Mouse (Mus musculus) heart, embryonic 11.5 days (tissue): ENCODE measurements around the gene Bpifb9b. TPM values are rescaled to one million over a fixed set of nuclear protein-coding genes. Genes with fewer than 3 reads are reported as not detected.
A peak's percentile ranks its signal among the peaks of the same experiment; 100 is the strongest.
"Not testable (repeated sequence)": the region's sequence is repeated elsewhere in the genome, so short reads cannot be mapped to it uniquely, and the experiment has no call there.

Source experiments
- ATAC-seq: fragments of 200-750 bp; cut with Nextera tagmentation; replicated peaks from 2 replicates; pipeline ENCODE4 v1.8.0; 2017; ENCODE audit warnings: moderate library complexity; ENCODE audit not compliant: insufficient number of reproducible peaks, low FRiP score, low TSS enrichment
- H3K27ac ChIP-seq: fragments of 300-500 bp; sonication (generic); 2 replicates; pipeline ENCODE4 v1.5.1; 2014; ENCODE audit warnings: mild to moderate bottlenecking, low read depth, low read length
- H3K27me3 ChIP-seq: fragments of 300-500 bp; sonication (generic); 2 replicates; pipeline ENCODE4 v1.6.1; 2014; ENCODE audit warnings: mild to moderate bottlenecking, low read length, mixed read lengths; ENCODE audit not compliant: control insufficient read depth, insufficient read depth
- H3K36me3 ChIP-seq: fragments of 300-500 bp; sonication (generic); 2 replicates; pipeline ENCODE4 v1.6.1; 2014; ENCODE audit warnings: mild to moderate bottlenecking, low read length, moderate library complexity, mixed read lengths; ENCODE audit not compliant: control insufficient read depth, insufficient read depth
- H3K4me1 ChIP-seq: fragments of 300-500 bp; sonication (generic); 2 replicates; pipeline ENCODE4 v1.6.1; 2014; ENCODE audit warnings: low read length; ENCODE audit not compliant: control insufficient read depth, insufficient read depth
- H3K4me2 ChIP-seq: fragments of 300-500 bp; sonication (generic); 2 replicates; pipeline ENCODE4 v1.6.1; 2014; ENCODE audit warnings: mild to moderate bottlenecking, moderate library complexity
- H3K4me3 ChIP-seq: fragments of 300-500 bp; sonication (generic); 2 replicates; pipeline ENCODE4 v1.5.1; 2014; ENCODE audit warnings: low read depth, low read length
- H3K9ac ChIP-seq: fragments of 300-500 bp; sonication (generic); 2 replicates; pipeline ENCODE4 v1.6.1; 2014; ENCODE audit warnings: mild to moderate bottlenecking, low read depth, low read length, moderate library complexity
- H3K9me3 ChIP-seq: fragments of 300-500 bp; sonication (generic); replicated peaks from 2 replicates; pipeline ENCODE4 v1.6.1; 2016; ENCODE audit warnings: low read length; ENCODE audit not compliant: control insufficient read depth
- WGBS: fragments of 180-500 bp; shearing (Covaris S2); extraction: QIAGEN DNeasy Blood & Tissue Kit; methylation state at CpG from one replicate; pipeline ENCODE4 v1.1.7; 2014; ENCODE audit not compliant: insufficient replicate concordance; 5-methylcytosine and 5-hydroxymethylcytosine counted together
- polyA plus RNA-seq: library from polyadenylated mRNA; unstranded; fragments of >200 nt; fragmentation: Nextera tagmentation; extraction: Ambion mirVana; gene quantifications from 2 replicates; pipeline ENCODE4 v1.2.1, GENCODE M21; 2014

Bpifb9b gene
- polyA plus RNA-seq, result not detected in 2 replicates

DNA sequence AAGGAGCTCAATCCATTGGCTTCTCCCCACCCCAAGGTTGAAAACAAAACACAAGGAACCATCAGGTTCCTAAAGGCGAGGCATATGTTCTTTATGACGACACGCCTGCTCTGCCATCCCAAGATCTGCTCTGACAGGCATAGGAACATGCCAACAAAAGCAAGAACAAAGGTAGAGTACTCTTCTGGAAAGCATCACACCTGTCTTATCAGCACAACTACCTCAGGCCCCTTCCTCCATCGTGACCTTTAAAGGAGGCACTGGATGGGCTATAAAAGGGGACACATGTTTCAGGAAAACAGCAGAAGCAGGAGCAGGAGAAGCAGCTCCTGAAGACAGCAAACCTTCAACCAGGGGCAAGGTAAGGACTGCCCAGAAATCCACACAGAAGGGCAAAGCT lies at the start of gene Bpifb9b:
Bpifb9b (plus strand) TSS at position 301 of the 400 bp plus-strand sequence.
- H3K36me3 ChIP-seq, H3K9me3 ChIP-seq, H3K9ac ChIP-seq, H3K27ac ChIP-seq, H3K4me1 ChIP-seq, H3K4me3 ChIP-seq, H3K4me2 ChIP-seq, ATAC-seq, H3K27me3 ChIP-seq: not testable (repeated sequence)
- WGBS, result 75% methylated on average over 4 of the region's 4 CpGs

DNA sequence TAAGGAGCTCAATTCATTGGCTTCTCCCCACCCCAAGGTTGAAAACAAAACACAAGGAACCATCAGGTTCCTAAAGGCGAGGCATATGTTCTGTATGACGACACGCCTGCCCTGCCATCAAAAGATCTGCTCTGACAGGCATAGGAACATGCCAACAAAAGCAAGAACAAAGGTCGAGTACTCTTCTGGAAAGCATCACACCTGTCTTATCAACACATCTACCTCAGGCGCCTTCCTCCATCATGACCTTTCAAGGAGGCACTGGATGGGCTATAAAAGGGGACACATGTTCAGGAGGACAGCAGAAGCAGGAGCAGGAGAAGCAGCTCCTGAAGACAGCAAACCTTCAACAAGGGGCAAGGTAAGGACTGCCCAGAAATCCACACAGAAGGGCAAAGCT lies 49.5 kb upstream of the Bpifb9b start, which contains the start of gene Bpifb9a:
Bpifb9a (plus strand) TSS at position 301 of the 400 bp plus-strand sequence.
- 70% methylated on average over 5 of the region's 5 CpGs for WGBS
- not testable (repeated sequence) for H3K4me1 ChIP-seq, H3K9me3 ChIP-seq, H3K4me3 ChIP-seq, H3K27ac ChIP-seq, H3K4me2 ChIP-seq, H3K9ac ChIP-seq, H3K36me3 ChIP-seq, ATAC-seq, H3K27me3 ChIP-seq

DNA sequence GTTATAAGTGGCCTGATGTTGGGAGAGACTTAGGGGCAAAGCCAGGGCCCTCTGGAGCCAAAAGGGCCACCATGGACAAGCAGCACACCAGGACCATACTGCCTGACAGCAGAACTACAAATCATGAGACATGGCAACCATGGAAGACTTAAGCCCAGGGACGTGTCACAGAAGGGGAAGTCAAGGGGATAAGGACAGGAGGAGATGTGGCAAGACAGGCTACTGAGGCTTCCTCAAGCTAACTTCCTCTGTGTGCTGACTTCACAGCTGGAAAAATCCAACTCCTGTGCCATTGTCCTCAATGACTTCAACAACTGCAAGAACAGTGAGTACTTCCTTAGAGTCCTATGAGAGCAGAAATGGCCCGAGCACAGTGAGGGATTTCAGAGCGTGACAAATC lies 42.6 kb upstream of the Bpifb9b start:
- H3K27ac ChIP-seq, H3K9ac ChIP-seq, H3K4me1 ChIP-seq, ATAC-seq, H3K4me3 ChIP-seq, H3K9me3 ChIP-seq, H3K27me3 ChIP-seq, H3K4me2 ChIP-seq, H3K36me3 ChIP-seq: not testable (repeated sequence)
- WGBS, result 72% methylated on average over 3 of the region's 3 CpGs

DNA sequence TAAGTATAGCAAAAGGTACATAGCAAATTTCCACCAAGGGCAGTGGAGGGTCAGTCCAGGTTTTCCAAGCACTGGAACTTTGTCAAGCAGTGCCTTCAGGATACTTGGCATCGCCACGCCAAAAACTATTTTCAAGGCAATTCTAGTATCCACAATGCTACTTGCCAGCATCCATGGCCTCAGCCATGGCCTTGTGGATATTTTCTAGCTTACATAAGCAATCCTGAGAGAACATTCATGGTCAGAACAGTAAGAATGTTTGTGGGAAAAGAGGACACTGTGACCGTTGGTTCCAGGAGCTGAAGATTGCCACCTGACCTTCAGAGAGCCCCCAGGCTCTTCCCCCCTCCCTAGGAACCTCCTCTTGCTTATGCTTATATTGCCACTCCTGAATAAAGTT lies 15.2 kb upstream of the Bpifb9b start:
- H3K9ac ChIP-seq, H3K4me2 ChIP-seq, H3K9me3 ChIP-seq, H3K36me3 ChIP-seq, ATAC-seq, H3K27ac ChIP-seq, H3K4me1 ChIP-seq, H3K27me3 ChIP-seq, H3K4me3 ChIP-seq: not testable (repeated sequence)
- 81% methylated on average over 3 of the region's 3 CpGs for WGBS

DNA sequence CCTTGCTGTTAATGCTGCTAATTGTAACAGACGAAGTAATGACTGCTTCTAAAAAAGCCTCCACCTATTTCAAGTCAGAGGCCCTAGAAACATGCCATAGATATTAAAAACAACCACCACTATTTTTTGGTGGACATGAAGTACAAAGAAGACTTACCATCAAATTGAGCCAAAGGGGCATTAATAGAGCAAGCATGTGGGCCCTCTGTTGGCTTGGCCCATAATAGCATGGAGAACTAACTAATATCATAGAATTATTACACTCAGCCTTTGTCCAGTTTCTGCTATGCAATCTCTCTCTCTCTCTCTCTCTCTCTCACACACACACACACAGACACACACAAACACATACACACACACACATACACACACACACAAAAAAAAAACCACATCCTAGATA lies 14.2 kb upstream of the Bpifb9b start:
- Histone ChIP-seq H3K36me3 (no peaks in the 10 kb centered on the region), H3K27me3 (no peaks in the 10 kb centered on the region), H3K4me2 (no peak overlapping the region), H3K27ac (no peak overlapping the region), H3K4me1 (no peaks in the 10 kb centered on the region), H3K9me3 (no peaks in the 10 kb centered on the region), H3K9ac (no peak overlapping the region), H3K4me3 (no peak overlapping the region)
- WGBS, result 81% methylated on average over 1 of the region's 1 CpGs
- ATAC-seq, result no peak

DNA sequence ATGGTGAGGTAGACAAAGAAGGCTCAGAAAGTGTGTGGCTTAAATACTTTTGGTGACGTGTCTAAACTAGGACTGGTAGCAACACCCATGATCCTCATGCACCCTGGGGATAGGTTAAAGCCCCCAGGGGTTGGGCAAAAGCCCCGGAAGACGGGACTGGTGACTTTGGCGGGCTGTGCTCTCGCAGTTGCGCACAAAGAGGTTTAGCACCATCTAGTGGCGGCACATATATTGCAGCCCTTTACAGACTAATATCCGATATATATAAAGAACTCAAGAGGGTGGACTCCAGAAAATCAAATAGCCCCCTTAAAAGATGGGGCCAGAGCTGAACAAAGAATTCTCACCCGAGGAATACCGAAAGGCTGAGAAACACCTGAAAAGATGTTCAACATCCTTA lies 12.3 kb upstream of the Bpifb9b start:
- not testable (repeated sequence) for H3K9me3 ChIP-seq, H3K27ac ChIP-seq, H3K4me1 ChIP-seq, ATAC-seq, H3K4me3 ChIP-seq, H3K36me3 ChIP-seq, H3K27me3 ChIP-seq, H3K9ac ChIP-seq
- WGBS, result 5% methylated on average over 10 of the region's 10 CpGs
- peak overlapping the region; percentile 24; the same call in 1 of the 2 replicates for H3K4me2 ChIP-seq

DNA sequence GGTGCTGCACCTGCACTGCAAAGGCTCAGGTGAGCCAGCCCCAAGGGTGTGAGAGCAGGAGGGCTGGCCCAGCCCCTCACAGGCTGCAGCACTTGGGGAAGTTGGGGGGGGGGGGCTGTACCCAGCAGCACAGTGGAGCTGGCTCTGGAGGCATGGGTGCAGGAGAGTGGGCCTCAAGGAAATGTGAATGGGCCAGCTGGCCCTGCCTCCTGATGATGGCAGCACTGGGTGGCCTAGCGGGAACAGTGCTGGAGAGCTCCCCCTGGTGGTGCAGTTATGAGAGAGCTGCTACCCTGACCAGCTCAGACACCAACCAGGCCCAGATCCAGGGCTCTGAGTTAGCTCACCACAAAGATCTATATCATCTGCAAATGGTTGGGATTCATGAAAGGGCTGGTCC lies 6.5 kb upstream of the Bpifb9b start:
- H3K27ac ChIP-seq, result no peak overlapping the region
- no peaks in the 10 kb centered on the region for H3K36me3 ChIP-seq
- no peak overlapping the region for H3K4me3 ChIP-seq
- ATAC-seq, result no peak; the same call in 1 of the 2 replicates
- 0 out of 2 replicates have a peak, but pooled peaks cover 2% of the 10 kb centered on the region for H3K4me1 ChIP-seq
- WGBS, result 17% methylated on average over 1 of the region's 1 CpGs
- H3K9ac ChIP-seq, result no peak overlapping the region
- no peak overlapping the region for H3K4me2 ChIP-seq
- H3K9me3 ChIP-seq, result no peaks in the 10 kb centered on the region
- no peaks in the 10 kb centered on the region for H3K27me3 ChIP-seq

DNA sequence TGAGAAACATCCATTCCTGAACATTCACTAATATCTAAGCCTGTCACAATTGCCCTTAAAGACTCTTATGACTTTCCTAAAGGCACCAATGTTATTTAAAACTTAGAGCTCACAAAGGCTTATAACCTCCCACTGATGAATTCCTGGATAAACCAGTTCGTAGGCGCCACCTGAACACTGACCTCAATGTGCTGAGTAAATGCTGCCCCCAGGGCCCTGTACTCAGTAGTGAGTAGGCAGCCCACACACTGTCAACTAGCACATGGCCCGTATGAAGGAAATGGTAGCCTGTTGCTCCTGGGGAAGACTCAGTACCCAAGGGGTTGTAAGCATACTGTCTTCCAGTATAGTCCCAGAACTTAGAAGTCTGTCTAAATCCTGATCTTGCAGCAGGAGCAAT lies 5.3 kb upstream of the Bpifb9b start:
- WGBS, result 77% methylated on average over 3 of the region's 3 CpGs
- H3K4me3 ChIP-seq, result no peak overlapping the region
- 0 out of 2 replicates have a peak, but pooled peaks cover 2% of the 10 kb centered on the region for H3K4me1 ChIP-seq
- no peak overlapping the region for H3K4me2 ChIP-seq
- no peaks in the 10 kb centered on the region for H3K36me3 ChIP-seq
- H3K9me3 ChIP-seq, result no peaks in the 10 kb centered on the region
- no peak overlapping the region for H3K9ac ChIP-seq
- H3K27ac ChIP-seq, result no peak overlapping the region
- ATAC-seq, result no peak
- H3K27me3 ChIP-seq, result no peaks in the 10 kb centered on the region

DNA sequence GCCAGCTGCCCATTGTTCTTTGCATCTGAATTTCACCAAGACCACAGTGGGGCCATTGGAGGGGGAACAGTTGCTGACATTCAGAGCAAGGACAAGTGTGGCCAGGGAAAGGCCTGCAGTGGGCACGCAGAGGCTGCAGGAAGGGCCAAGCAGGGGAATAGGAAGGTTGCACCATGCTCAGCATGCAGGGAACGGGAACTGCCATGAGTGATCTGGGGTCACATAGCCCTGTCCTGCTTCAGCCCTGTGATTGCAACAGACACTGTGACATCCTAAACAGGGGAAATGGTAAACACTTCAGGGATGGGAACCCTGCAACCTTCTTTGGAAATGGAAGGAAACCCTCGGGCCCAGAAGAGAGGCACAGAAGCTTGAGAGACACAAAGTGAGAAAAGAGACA lies 2.4 kb upstream of the Bpifb9b start:
- not testable (repeated sequence) for H3K36me3 ChIP-seq, H3K27me3 ChIP-seq, H3K9ac ChIP-seq, H3K4me3 ChIP-seq, H3K4me1 ChIP-seq, H3K9me3 ChIP-seq, ATAC-seq, H3K27ac ChIP-seq, H3K4me2 ChIP-seq
- WGBS, result 88% methylated on average over 1 of the region's 3 CpGs
